Mouse (Mus musculus) forebrain, embryonic 11.5 days (tissue): ENCODE data around the gene Gas7. TPM values are rescaled to one million over a fixed set of nuclear protein-coding genes. Genes with fewer than 3 reads are reported as not detected.
A peak's percentile ranks its signal among the peaks of the same experiment; 100 is the strongest.

ENCODE experiments used
- ATAC-seq: fragments of 200-750 bp; cut with Nextera tagmentation; replicated peaks from 2 replicates; pipeline ENCODE4 v1.8.0; 2017; ENCODE audit warnings: moderate TSS enrichment; ENCODE audit not compliant: low FRiP score
- DNase-seq: peaks from one replicate; pipeline ENCODE4 v3.0.0-alpha.2; 2017; ENCODE audit warnings: low spot score
- H3K27ac ChIP-seq: fragments of 300-500 bp; sonication (generic); 2 replicates; pipeline ENCODE4 v1.5.1; 2014; ENCODE audit warnings: low read depth, low read length
- H3K27me3 ChIP-seq: fragments of 300-500 bp; sonication (generic); 2 replicates; pipeline ENCODE4 v1.6.1; 2014; ENCODE audit warnings: mild to moderate bottlenecking, low read length, mixed read lengths; ENCODE audit not compliant: control insufficient read depth, insufficient read depth
- H3K36me3 ChIP-seq: fragments of 300-500 bp; sonication (generic); 2 replicates; pipeline ENCODE4 v1.6.1; 2014; ENCODE audit warnings: mild to moderate bottlenecking, low read length, moderate library complexity, mixed read lengths; ENCODE audit not compliant: control insufficient read depth, insufficient read depth
- H3K4me1 ChIP-seq: fragments of 300-500 bp; sonication (generic); replicated peaks from 2 replicates; pipeline ENCODE4 v1.6.1; 2014; ENCODE audit warnings: low read length, mixed read lengths; ENCODE audit not compliant: control insufficient read depth, insufficient read depth
- H3K4me2 ChIP-seq: fragments of 300-500 bp; sonication (generic); 2 replicates; pipeline ENCODE4 v1.6.1; 2014; ENCODE audit warnings: low read depth, mild to moderate bottlenecking, low read length, moderate library complexity, mixed read lengths; ENCODE audit not compliant: severe bottlenecking
- H3K4me3 ChIP-seq: fragments of 300-500 bp; sonication (generic); 2 replicates; pipeline ENCODE4 v1.5.1; 2014; ENCODE audit warnings: low read depth, low read length
- H3K9ac ChIP-seq: fragments of 300-500 bp; sonication (generic); 2 replicates; pipeline ENCODE4 v1.6.1; 2014; ENCODE audit warnings: low read length
- H3K9me3 ChIP-seq: fragments of 300-500 bp; sonication (generic); 2 replicates; pipeline ENCODE4 v1.6.1; 2016; ENCODE audit warnings: low read length, mixed read lengths; ENCODE audit not compliant: control insufficient read depth
- WGBS: fragments of 180-500 bp; shearing (Covaris S2); extraction: QIAGEN DNeasy Blood & Tissue Kit; methylation state at CpG from one replicate; pipeline ENCODE4 v1.1.7; 2014; 5-methylcytosine and 5-hydroxymethylcytosine counted together
- polyA plus RNA-seq: library from polyadenylated mRNA; unstranded; fragments of >200 nt; fragmentation: Nextera tagmentation; extraction: Ambion mirVana; gene quantifications from 2 replicates; pipeline ENCODE4 v1.2.1, GENCODE M21; 2014

Gas7 gene
- polyA plus RNA-seq, 1 experiment from 2014 or later = 3.4 TPM

DNA sequence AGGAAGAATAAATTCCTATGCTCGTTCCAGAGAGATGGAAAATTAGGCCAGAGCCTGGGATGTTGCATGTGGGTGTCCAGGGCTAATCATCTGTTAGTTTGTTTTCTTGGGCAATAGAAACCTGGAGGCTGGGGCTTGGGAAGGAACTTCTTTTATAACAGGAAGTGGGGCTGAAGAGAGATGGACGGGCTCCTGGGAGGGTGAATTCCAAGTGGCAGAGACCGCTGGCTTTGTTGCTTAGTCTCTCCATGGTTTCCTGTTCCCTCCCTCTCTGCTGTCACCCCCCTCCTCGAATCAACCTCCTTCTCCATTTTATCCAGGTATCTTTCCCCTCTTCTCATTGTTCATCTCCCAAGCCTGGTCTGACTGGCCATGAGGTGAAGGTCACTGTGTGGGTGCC lies 181.0 kb downstream of the Gas7 start:
- Histone ChIP-seq H3K4me1 (no peaks in the 10 kb centered on the region), H3K4me2 (no peak overlapping the region), H3K9me3 (no peaks in the 10 kb centered on the region), H3K9ac (no peak overlapping the region), H3K36me3 (no peaks in the 10 kb centered on the region), H3K4me3 (no peak overlapping the region), H3K27ac (no peak overlapping the region), H3K27me3 (no peaks in the 10 kb centered on the region)
- 73% methylated on average over 4 of the region's 4 CpGs for WGBS
- ATAC-seq (no peak), DNase-seq (no peak)

DNA sequence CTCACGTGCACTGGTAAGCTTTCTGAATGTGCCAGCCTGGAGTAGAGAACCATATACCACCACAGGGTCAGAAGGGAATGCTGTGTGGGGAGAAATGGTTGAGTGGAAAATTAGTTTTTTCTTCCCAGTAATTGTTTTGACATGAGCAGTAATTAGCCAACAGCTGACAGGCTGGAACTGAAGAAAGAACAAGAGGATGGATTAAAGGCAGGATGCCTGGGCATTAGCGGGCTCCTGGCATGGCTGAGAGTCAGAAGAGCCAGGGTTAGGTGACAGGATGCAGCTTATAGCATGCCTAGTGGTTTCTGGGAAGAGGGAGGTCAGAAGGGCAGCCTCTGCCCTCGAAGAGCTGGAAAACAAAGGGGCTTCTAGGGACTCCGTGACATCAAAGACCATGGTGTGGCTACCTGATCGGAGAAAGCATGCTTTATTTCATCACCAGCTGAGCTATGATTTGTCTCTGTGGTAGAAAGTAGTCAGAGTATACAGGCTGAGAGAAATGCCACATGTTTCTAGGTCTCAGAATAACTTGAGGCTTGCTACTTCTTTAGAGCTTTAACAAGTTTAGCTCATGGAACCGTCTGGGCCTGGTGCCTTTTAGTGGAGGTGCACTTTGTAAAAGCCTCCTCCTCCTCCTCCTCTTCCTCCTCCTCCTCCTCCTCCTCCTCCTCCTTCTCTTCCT lies 181.8 kb downstream of the Gas7 start:
- WGBS = 57% methylated on average over 6 of the region's 6 CpGs
- ATAC-seq (no peak), DNase-seq (no peak)
- H3K27me3 ChIP-seq = no peaks in the 10 kb centered on the region
- no peak overlapping the region for H3K4me3 ChIP-seq
- H3K36me3 ChIP-seq = no peaks in the 10 kb centered on the region
- no peaks in the 10 kb centered on the region for H3K4me1 ChIP-seq
- no peak overlapping the region for H3K27ac ChIP-seq
- no peaks in the 10 kb centered on the region for H3K9me3 ChIP-seq
- no peak overlapping the region for H3K4me2 ChIP-seq
- no peak overlapping the region for H3K9ac ChIP-seq

DNA sequence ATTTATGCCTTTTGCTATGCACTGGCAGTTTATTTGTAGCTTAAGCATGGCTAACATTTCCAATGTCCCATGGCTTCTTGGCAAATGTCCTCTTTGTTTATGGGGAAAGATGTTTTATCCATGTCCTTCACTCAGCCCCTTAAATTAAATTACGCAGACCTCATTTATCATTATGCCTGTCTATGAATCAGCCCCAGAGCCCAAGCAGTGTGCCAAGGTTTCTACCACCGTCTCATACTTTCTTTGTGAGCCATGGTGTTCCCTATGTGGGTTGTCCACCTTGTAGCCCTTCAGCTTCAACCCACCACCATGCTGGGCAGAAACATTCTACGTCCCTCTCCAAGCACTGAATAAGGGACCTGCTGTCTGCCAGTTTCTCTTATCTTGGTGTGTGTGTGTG lies 183.2 kb downstream of the Gas7 start:
- no peaks in the 10 kb centered on the region for H3K9me3 ChIP-seq
- ATAC-seq = no peak
- no peaks in the 10 kb centered on the region for H3K4me1 ChIP-seq
- H3K4me2 ChIP-seq = no peak overlapping the region
- WGBS = 95% methylated on average over 3 of the region's 3 CpGs
- DNase-seq = no peak
- no peak overlapping the region for H3K9ac ChIP-seq
- H3K27ac ChIP-seq = no peak overlapping the region
- H3K36me3 ChIP-seq = no peaks in the 10 kb centered on the region
- no peaks in the 10 kb centered on the region for H3K27me3 ChIP-seq
- H3K4me3 ChIP-seq = no peak overlapping the region

DNA sequence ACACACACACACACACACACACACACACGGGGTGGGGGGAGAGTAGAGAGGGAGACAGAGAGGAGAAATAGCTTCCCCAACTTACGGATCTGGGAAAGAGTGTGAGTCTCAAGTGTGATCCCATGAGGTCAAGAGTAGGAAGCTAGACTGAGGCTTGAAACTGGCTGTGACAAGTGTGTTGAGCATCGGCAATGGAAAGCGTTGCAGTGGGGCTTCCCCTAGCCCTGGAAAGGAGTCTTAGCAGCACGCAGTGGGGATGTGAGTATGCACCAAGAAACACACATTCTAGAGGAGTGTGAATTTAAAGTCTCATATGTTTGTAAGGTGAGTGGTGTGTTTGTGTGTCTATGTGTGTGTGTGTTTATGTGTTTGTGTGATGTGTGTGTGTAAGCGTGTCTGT lies 185.1 kb downstream of the Gas7 start:
- no peak for ATAC-seq
- Histone ChIP-seq H3K9me3 (no peaks in the 10 kb centered on the region), H3K4me2 (no peak overlapping the region), H3K36me3 (no peaks in the 10 kb centered on the region), H3K27ac (no peak overlapping the region), H3K4me1 (no peaks in the 10 kb centered on the region), H3K4me3 (no peak overlapping the region), H3K27me3 (no peaks in the 10 kb centered on the region), H3K9ac (no peak overlapping the region)
- WGBS = 96% methylated on average over 6 of the region's 6 CpGs
- no peak for DNase-seq

DNA sequence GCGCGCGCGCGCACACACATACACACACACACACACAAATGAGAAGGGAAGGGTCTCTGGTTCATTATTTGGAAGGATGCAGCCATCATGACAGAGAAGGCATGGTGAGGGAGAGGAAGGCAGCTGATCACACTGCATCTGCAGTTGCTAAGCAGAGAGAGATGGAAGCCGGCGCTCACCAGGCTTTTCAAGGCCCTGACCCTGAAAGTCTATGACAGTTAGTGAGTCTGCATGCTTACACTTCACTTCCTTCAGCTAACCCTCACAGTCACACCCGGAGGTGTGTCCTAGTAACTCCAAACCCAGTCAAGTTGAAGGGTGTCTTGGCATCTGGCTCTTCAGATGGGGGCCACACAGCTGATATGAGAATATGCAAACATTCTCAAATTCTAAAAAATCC lies 187.2 kb downstream of the Gas7 start:
- 97% methylated on average over 8 of the region's 8 CpGs for WGBS
- Histone ChIP-seq H3K27me3 (no peaks in the 10 kb centered on the region), H3K4me1 (no peaks in the 10 kb centered on the region), H3K4me3 (no peak overlapping the region), H3K9ac (no peak overlapping the region), H3K9me3 (no peaks in the 10 kb centered on the region), H3K4me2 (no peak overlapping the region), H3K36me3 (no peaks in the 10 kb centered on the region), H3K27ac (no peak overlapping the region)
- DNase-seq (no peak), ATAC-seq (no peak)

DNA sequence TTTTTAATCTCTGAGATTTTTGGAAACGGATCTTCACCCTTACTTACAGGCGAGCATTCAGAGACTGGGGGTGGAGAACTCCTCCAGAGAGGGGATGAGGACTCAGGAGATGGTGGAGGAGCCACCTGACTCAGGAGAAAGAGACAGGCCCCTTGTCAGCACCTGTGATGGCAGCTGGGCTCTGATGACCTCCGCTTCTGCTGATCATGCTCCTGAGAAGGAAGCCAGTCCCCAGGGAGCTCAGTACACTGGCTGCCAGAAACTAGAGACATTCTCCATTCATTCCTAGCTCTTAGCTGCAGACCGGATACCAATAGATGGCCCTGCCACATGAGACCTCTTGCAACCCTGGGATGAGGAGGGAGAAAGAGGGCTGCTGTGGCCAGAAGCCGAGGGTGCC lies 187.6 kb downstream of the Gas7 start:
- ATAC-seq = no peak
- WGBS = 85% methylated on average over 5 of the region's 5 CpGs

DNA sequence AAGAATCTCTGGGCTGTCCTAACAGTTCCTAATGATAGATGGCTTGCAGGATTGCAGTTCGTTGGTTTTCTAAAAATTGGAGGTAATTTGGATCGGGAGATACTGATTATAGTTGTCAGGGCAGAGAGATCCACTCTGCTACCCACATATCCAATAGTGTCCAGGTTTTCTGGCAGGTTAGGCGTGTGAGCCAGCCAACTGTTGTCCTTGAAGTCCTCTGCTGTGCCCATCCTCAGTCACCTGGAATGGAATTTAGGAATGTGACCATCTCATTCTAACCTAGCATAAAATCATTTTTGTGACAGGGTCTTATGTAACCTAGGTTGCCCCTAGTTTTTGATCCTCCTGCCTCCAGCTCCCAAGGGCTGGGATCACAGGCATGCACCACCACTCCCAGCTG lies 188.2 kb downstream of the Gas7 start:
- no peak overlapping the region for H3K4me2 ChIP-seq
- no peak for ATAC-seq
- no peak overlapping the region for H3K4me3 ChIP-seq
- H3K4me1 ChIP-seq = no peaks in the 10 kb centered on the region
- no peaks in the 10 kb centered on the region for H3K36me3 ChIP-seq
- no peak for DNase-seq
- H3K27me3 ChIP-seq = no peaks in the 10 kb centered on the region
- WGBS = 88% methylated on average over 3 of the region's 3 CpGs
- H3K27ac ChIP-seq = no peak overlapping the region
- no peaks in the 10 kb centered on the region for H3K9me3 ChIP-seq
- no peak overlapping the region for H3K9ac ChIP-seq

More for the DNA sequence above, 187.6 kb downstream of the Gas7 start:
- Histone ChIP-seq H3K9ac (no peak overlapping the region), H3K4me1 (no peaks in the 10 kb centered on the region), H3K4me3 (no peak overlapping the region), H3K27ac (no peak overlapping the region), H3K9me3 (no peaks in the 10 kb centered on the region), H3K27me3 (no peaks in the 10 kb centered on the region), H3K36me3 (no peaks in the 10 kb centered on the region), H3K4me2 (no peak overlapping the region)
- DNase-seq = no peak

DNA sequence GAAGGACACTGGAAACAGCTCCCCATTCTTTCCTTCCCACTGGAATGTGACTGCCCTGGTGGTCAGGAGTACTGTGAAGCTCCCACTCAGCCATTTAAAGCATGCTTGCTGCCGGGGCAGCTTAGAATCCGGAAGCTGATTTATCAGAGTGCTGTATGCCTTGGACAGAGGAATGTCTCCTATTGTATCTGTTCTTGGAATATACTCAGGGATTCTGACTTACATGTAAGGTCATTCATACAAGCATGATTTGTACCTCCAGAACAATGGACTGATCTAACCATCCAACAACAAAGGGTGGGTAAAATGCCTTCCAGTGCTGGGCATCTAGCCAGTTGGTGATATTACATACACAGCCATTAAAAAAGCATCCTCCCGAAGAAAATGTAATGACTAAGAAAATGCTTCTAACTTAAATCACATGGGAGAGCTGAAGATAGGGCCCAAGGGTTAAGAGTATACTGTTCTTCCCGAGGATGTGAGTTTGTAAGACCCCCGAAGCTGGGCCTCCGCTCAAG lies 189.5 kb downstream of the Gas7 start:
- ATAC-seq = no peak
- DNase-seq = no peak
- WGBS = 93% methylated on average over 6 of the region's 6 CpGs
- H3K9ac ChIP-seq = no peak overlapping the region
- H3K27me3 ChIP-seq = no peaks in the 10 kb centered on the region
- H3K27ac ChIP-seq = no peak overlapping the region
- H3K4me3 ChIP-seq = no peak overlapping the region
- H3K9me3 ChIP-seq = no peaks in the 10 kb centered on the region
- no peak overlapping the region for H3K4me2 ChIP-seq
- no peaks in the 10 kb centered on the region for H3K36me3 ChIP-seq
- H3K4me1 ChIP-seq = no peaks in the 10 kb centered on the region

DNA sequence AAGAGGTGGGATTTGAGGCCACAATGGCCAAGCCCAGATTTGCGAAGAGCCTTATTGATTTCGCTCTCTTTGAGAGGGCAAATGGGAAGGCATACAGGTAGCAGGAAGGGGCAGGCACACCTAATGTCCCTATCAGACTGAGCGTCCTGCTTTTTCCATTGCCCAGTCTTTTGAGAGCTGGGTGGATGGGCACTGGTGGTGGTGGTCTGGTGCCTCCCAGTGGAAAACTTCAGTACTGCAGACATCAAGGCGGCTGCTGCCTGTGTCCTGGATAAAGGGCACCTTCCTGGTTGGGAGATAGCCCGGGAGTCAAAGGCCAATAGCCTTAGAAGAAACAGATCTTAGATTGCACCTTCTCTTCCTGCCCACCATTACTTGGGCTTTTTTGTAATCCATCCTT lies 192.5 kb downstream of the Gas7 start:
- DNase-seq (peak; percentile 84), ATAC-seq (peak; percentile 67; the same call in 1 of the 2 replicates)
- no peak overlapping the region for H3K27ac ChIP-seq
- no peak overlapping the region for H3K9ac ChIP-seq
- no peaks in the 10 kb centered on the region for H3K36me3 ChIP-seq
- WGBS = 39% methylated on average over 5 of the region's 5 CpGs
- no peaks in the 10 kb centered on the region for H3K27me3 ChIP-seq
- H3K4me1 ChIP-seq = peaks cover 2% of the 10 kb centered on the region; the same call in 1 of the 2 replicates
- H3K4me2 ChIP-seq = no peak overlapping the region
- no peak overlapping the region for H3K4me3 ChIP-seq
- H3K9me3 ChIP-seq = no peaks in the 10 kb centered on the region
